Mouse (Mus musculus): ENCODE data around the gene St3gal2. TPM values are rescaled to one million over a fixed set of nuclear protein-coding genes. Genes with fewer than 3 reads are reported as not detected.
A peak's percentile ranks its signal among the peaks of the same experiment; 100 is the strongest.
"Not testable (repeated sequence)": the region's sequence is repeated elsewhere in the genome, so short reads cannot be mapped to it uniquely, and the experiment has no call there.

The St3gal2 gene
- polyA plus RNA-seq, 1 experiment from 2014 or later = 24.5 TPM

- Histone ChIP-seq H3K27ac (peak overlapping the region; percentile 97), H3K4me1 (peaks cover 34% of the 10 kb centered on the region), H3K9me3 (no peaks in the 10 kb centered on the region), H3K4me3 (peak overlapping the region; percentile 89), H3K36me3 (replicated peaks) (peaks cover 23% of the 10 kb centered on the region), H3K27me3 (ENCODE audit: poor library complexity, severe bottlenecking) (no peaks in the 10 kb centered on the region)
- WGBS = 2% methylated on average over 32 of the region's 37 CpGs
- DNase-seq (ENCODE audit: extremely low spot score, low spot score) = no peak
These were observed 480 bp downstream of the St3gal2 start for GRCm38 (mm10) chr8:110920032-110920772.

- H3K27ac ChIP-seq = peak overlapping the region; percentile 97
- H3K4me3 ChIP-seq = peak overlapping the region; percentile 89
- peak; percentile 21 for DNase-seq (ENCODE audit: extremely low spot score, low spot score)
- H3K4me1 ChIP-seq = peaks cover 34% of the 10 kb centered on the region
- no peaks in the 10 kb centered on the region for H3K27me3 ChIP-seq (ENCODE audit: poor library complexity, severe bottlenecking)
- H3K9me3 ChIP-seq = no peaks in the 10 kb centered on the region
- 44% methylated on average over 3 of the region's 3 CpGs for WGBS
- H3K36me3 ChIP-seq (replicated peaks) = peaks cover 23% of the 10 kb centered on the region
These were observed 1.1 kb downstream of the St3gal2 start for GRCm38 (mm10) chr8:110920773-110921277.

GRCm38 (mm10) chr8:110921492-110922230, 1.9 kb downstream of the St3gal2 start:
- Histone ChIP-seq H3K4me1 (peaks cover 39% of the 10 kb centered on the region), H3K27ac (peak overlapping the region; percentile 97), H3K27me3 (ENCODE audit: poor library complexity, severe bottlenecking) (no peaks in the 10 kb centered on the region), H3K9me3 (no peaks in the 10 kb centered on the region), H3K4me3 (peak overlapping the region; percentile 89), H3K36me3 (replicated peaks) (peaks cover 23% of the 10 kb centered on the region)
- DNase-seq (ENCODE audit: extremely low spot score, low spot score) = peak; percentile 52
- WGBS = 34% methylated on average over 7 of the region's 7 CpGs

- no peaks in the 10 kb centered on the region for H3K9me3 ChIP-seq
- H3K36me3 ChIP-seq (replicated peaks) = peaks cover 47% of the 10 kb centered on the region
- H3K27me3 ChIP-seq (ENCODE audit: poor library complexity, severe bottlenecking) = no peaks in the 10 kb centered on the region
- peaks cover 35% of the 10 kb centered on the region for H3K4me1 ChIP-seq
- no peak overlapping the region for H3K27ac ChIP-seq
- DNase-seq (ENCODE audit: extremely low spot score, low spot score) = no peak
- 94% methylated on average over 8 of the region's 8 CpGs for WGBS
- no peak overlapping the region for H3K4me3 ChIP-seq
These were observed 6.0 kb downstream of the St3gal2 start for GRCm38 (mm10) chr8:110925691-110926140.

- Histone ChIP-seq H3K9me3 (no peaks in the 10 kb centered on the region), H3K4me3 (no peak overlapping the region), H3K4me1 (peaks cover 29% of the 10 kb centered on the region), H3K36me3 (replicated peaks) (peaks cover 57% of the 10 kb centered on the region), H3K27ac (no peak overlapping the region), H3K27me3 (ENCODE audit: poor library complexity, severe bottlenecking) (no peaks in the 10 kb centered on the region)
- no peak for DNase-seq (ENCODE audit: extremely low spot score, low spot score)
- 60% methylated on average over 5 of the region's 5 CpGs for WGBS
These were observed 7.0 kb downstream of the St3gal2 start for GRCm38 (mm10) chr8:110926690-110927089.

- no peaks in the 10 kb centered on the region for H3K27me3 ChIP-seq (ENCODE audit: poor library complexity, severe bottlenecking)
- DNase-seq (ENCODE audit: extremely low spot score, low spot score) = no peak
- H3K9me3 ChIP-seq = no peaks in the 10 kb centered on the region
- WGBS = 86% methylated on average over 7 of the region's 7 CpGs
- peaks cover 43% of the 10 kb centered on the region for H3K36me3 ChIP-seq (replicated peaks)
- peaks cover 23% of the 10 kb centered on the region; the same call in 1 of the 2 replicates for H3K4me1 ChIP-seq
- H3K27ac ChIP-seq = no peak overlapping the region
- H3K4me3 ChIP-seq = no peak overlapping the region
These were observed 8.7 kb downstream of the St3gal2 start for GRCm38 (mm10) chr8:110928435-110928834.

- Histone ChIP-seq H3K27ac (no peak overlapping the region), H3K27me3 (ENCODE audit: poor library complexity, severe bottlenecking) (no peaks in the 10 kb centered on the region), H3K4me3 (no peak overlapping the region), H3K9me3 (no peaks in the 10 kb centered on the region), H3K36me3 (replicated peaks) (peaks cover 42% of the 10 kb centered on the region), H3K4me1 (peaks cover 23% of the 10 kb centered on the region; the same call in 1 of the 2 replicates)
- WGBS = 69% methylated on average over 5 of the region's 5 CpGs
- no peak for DNase-seq (ENCODE audit: extremely low spot score, low spot score)
These were observed 9.3 kb downstream of the St3gal2 start for GRCm38 (mm10) chr8:110929066-110929465.

- H3K27ac ChIP-seq; H3K4me3 ChIP-seq; DNase-seq (ENCODE audit: extremely low spot score, low spot score); H3K9me3 ChIP-seq; H3K27me3 ChIP-seq (ENCODE audit: poor library complexity, severe bottlenecking): not testable (repeated sequence)
- WGBS = 95% methylated on average over 8 of the region's 8 CpGs
- H3K4me1 ChIP-seq = peaks cover 23% of the 10 kb centered on the region; the same call in 1 of the 2 replicates
- H3K36me3 ChIP-seq (replicated peaks) = peaks cover 41% of the 10 kb centered on the region
These were observed 9.9 kb downstream of the St3gal2 start for GRCm38 (mm10) chr8:110929672-110930071.

GRCm38 (mm10) chr8:110931176-110931939, 11.6 kb downstream of the St3gal2 start:
- Histone ChIP-seq H3K4me3 (no peak overlapping the region), H3K9me3 (no peaks in the 10 kb centered on the region), H3K27me3 (ENCODE audit: poor library complexity, severe bottlenecking) (no peaks in the 10 kb centered on the region), H3K4me1 (peaks cover 20% of the 10 kb centered on the region; the same call in 1 of the 2 replicates), H3K36me3 (replicated peaks) (peaks cover 41% of the 10 kb centered on the region), H3K27ac (peak overlapping the region; percentile 31; the same call in 1 of the 2 replicates)
- no peak for DNase-seq (ENCODE audit: extremely low spot score, low spot score)
- 84% methylated on average over 12 of the region's 12 CpGs for WGBS

GRCm38 (mm10) chr8:110932444-110932843, 12.7 kb downstream of the St3gal2 start:
- H3K27me3 ChIP-seq (ENCODE audit: poor library complexity, severe bottlenecking) = no peaks in the 10 kb centered on the region
- H3K9me3 ChIP-seq = no peaks in the 10 kb centered on the region
- H3K4me3 ChIP-seq = no peak overlapping the region
- no peak for DNase-seq (ENCODE audit: extremely low spot score, low spot score)
- WGBS = 92% methylated on average over 3 of the region's 3 CpGs
- peaks cover 36% of the 10 kb centered on the region for H3K36me3 ChIP-seq (replicated peaks)
- peaks cover 14% of the 10 kb centered on the region; the same call in 1 of the 2 replicates for H3K4me1 ChIP-seq
- no peak overlapping the region for H3K27ac ChIP-seq

GRCm38 (mm10) chr8:110933272-110933671, 13.6 kb downstream of the St3gal2 start:
- H3K27me3 ChIP-seq (ENCODE audit: poor library complexity, severe bottlenecking) = no peaks in the 10 kb centered on the region
- H3K36me3 ChIP-seq (replicated peaks) = peaks cover 36% of the 10 kb centered on the region
- WGBS = 89% methylated on average over 2 of the region's 2 CpGs
- no peak overlapping the region for H3K4me3 ChIP-seq
- H3K9me3 ChIP-seq = no peaks in the 10 kb centered on the region
- H3K4me1 ChIP-seq = peaks cover 14% of the 10 kb centered on the region; the same call in 1 of the 2 replicates
- DNase-seq (ENCODE audit: extremely low spot score, low spot score) = no peak
- no peak overlapping the region for H3K27ac ChIP-seq

- WGBS = 95% methylated on average over 12 of the region's 12 CpGs
These were observed 16.5 kb downstream of the St3gal2 start for GRCm38 (mm10) chr8:110936217-110936616.

More at GRCm38 (mm10) chr8:110936217-110936616, 16.5 kb downstream of the St3gal2 start:
- H3K27ac ChIP-seq = no peak overlapping the region
- peaks cover 7% of the 10 kb centered on the region for H3K4me1 ChIP-seq
- no peak overlapping the region for H3K4me3 ChIP-seq
- peaks cover 17% of the 10 kb centered on the region for H3K36me3 ChIP-seq (replicated peaks)
- no peaks in the 10 kb centered on the region for H3K27me3 ChIP-seq (ENCODE audit: poor library complexity, severe bottlenecking)
- no peak for DNase-seq (ENCODE audit: extremely low spot score, low spot score)
- H3K9me3 ChIP-seq = no peaks in the 10 kb centered on the region

All from forebrain, embryonic 10.5 days (tissue).